Mouse (Mus musculus): ENCODE measurements at regions not wholly inside any gene's neighbourhood (a gene's known extent, or its start where the extent isn't known, plus 50 kb on each side); places are given as distances from the start of the nearest gene placed in this dataset.

DNA sequence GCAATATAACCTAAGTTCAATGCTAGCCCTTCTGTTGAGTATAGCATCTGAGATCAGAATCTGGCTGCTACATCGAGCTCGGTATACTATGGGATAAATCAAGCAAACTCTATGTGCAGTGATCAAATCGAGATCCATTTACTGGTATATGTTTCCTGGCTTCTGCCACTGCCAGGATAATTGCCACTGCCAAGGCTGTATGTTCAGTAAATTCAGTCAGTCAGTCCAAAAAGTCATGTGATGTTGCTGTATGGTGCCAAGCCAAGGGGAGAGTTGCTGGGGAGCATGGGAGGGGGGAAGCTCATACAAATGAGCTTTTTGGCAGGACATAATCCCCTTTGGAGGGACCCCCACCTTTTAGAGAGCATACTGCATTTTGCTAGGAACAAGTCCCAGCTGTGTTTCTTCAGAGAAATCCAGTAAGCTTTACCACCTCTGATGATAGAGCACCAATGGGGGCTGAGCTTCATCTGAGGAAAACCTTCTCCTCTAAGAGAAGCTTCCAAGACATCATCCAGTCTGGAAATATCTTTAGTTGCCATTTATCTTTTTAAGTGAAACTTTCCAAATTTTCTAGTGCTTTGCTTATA lies 389.3 kb upstream of the Plscr5 start:
- no peak for ATAC-seq (ENCODE audit: insufficient number of reproducible peaks, insufficient read depth, low FRiP score, low TSS enrichment)
- H3K4me1 ChIP-seq: no peaks in the 10 kb centered on the region
- no peaks in the 10 kb centered on the region for H3K9me3 ChIP-seq
- H3K27ac ChIP-seq: no peak overlapping the region
- 77% methylated on average over 3 of the region's 3 CpGs for WGBS
- no peaks in the 10 kb centered on the region for H3K36me3 ChIP-seq
- no peak overlapping the region for H3K9ac ChIP-seq
- H3K4me2 ChIP-seq (replicated peaks): no peak overlapping the region
- no peaks in the 10 kb centered on the region for H3K27me3 ChIP-seq
- no peak overlapping the region for H3K4me3 ChIP-seq

- 88% methylated on average over 4 of the region's 4 CpGs for WGBS
- no peak for ATAC-seq (ENCODE audit: insufficient number of reproducible peaks, insufficient read depth, low FRiP score, low TSS enrichment)
- Histone ChIP-seq H3K9ac (no peak overlapping the region), H3K4me2 (replicated peaks) (no peak overlapping the region), H3K4me3 (no peak overlapping the region), H3K27ac (no peak overlapping the region), H3K4me1 (no peaks in the 10 kb centered on the region), H3K36me3 (no peaks in the 10 kb centered on the region), H3K9me3 (no peaks in the 10 kb centered on the region), H3K27me3 (no peaks in the 10 kb centered on the region)
Measured at GRCm38 (mm10) chr9:91798837-91799225, 393.9 kb upstream of the Plscr5 start.

- WGBS: 82% methylated on average over 10 of the region's 10 CpGs
- Histone ChIP-seq H3K9ac (no peak overlapping the region), H3K9me3 (no peaks in the 10 kb centered on the region), H3K4me3 (no peak overlapping the region), H3K36me3 (no peaks in the 10 kb centered on the region), H3K4me1 (no peaks in the 10 kb centered on the region), H3K27me3 (no peaks in the 10 kb centered on the region), H3K4me2 (replicated peaks) (no peak overlapping the region), H3K27ac (no peak overlapping the region)
- no peak for ATAC-seq (ENCODE audit: insufficient number of reproducible peaks, insufficient read depth, low FRiP score, low TSS enrichment)
Measured at GRCm38 (mm10) chr9:91798171-91798836, 394.4 kb upstream of the Plscr5 start.

- H3K27me3 ChIP-seq: no peaks in the 10 kb centered on the region
- no peak overlapping the region for H3K4me3 ChIP-seq
- no peak overlapping the region for H3K4me2 ChIP-seq (replicated peaks)
- no peak overlapping the region for H3K27ac ChIP-seq
- no peaks in the 10 kb centered on the region for H3K36me3 ChIP-seq
- no peak for ATAC-seq (ENCODE audit: insufficient number of reproducible peaks, insufficient read depth, low FRiP score, low TSS enrichment)
- WGBS: 86% methylated on average over 4 of the region's 4 CpGs
- H3K4me1 ChIP-seq: no peaks in the 10 kb centered on the region
- H3K9ac ChIP-seq: no peak overlapping the region
- no peaks in the 10 kb centered on the region for H3K9me3 ChIP-seq
Measured at GRCm38 (mm10) chr9:91796976-91797375, 395.8 kb upstream of the Plscr5 start.

DNA sequence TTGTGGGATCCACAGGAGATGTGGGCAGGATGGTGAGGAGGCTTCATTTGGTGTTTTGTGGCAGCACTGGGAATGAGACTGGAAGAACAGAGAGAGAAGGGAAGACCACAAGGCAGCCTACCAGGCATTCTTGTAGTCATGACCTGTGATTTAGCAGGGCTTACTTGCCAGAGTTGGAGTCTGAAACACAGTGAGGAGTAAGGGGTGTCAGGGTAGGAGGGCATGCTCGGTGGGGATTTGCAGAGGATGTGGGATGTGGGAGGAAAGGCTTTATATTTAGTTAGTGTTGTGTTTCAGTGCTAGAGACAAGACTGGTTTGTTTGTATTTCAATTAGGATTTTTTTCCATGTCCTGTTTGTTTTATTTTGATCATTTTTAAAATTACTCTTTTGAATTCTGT lies 387.3 kb upstream of the Zic1 start:
- no peaks in the 10 kb centered on the region for H3K4me1 ChIP-seq
- no peaks in the 10 kb centered on the region for H3K27me3 ChIP-seq
- H3K27ac ChIP-seq: no peak overlapping the region
- H3K9ac ChIP-seq: no peak overlapping the region
- H3K4me3 ChIP-seq: no peak overlapping the region
- no peak for ATAC-seq (ENCODE audit: insufficient number of reproducible peaks, insufficient read depth, low FRiP score, low TSS enrichment)
- H3K36me3 ChIP-seq: no peaks in the 10 kb centered on the region
- WGBS: 62% methylated on average over 1 of the region's 1 CpGs
- H3K9me3 ChIP-seq: no peaks in the 10 kb centered on the region
- no peak overlapping the region for H3K4me2 ChIP-seq (replicated peaks)

- 88% methylated on average over 5 of the region's 5 CpGs for WGBS
- ATAC-seq (ENCODE audit: insufficient number of reproducible peaks, insufficient read depth, low FRiP score, low TSS enrichment): no peak
Measured at GRCm38 (mm10) chr9:91711106-91711505, 345.5 kb upstream of the Zic1 start.

DNA sequence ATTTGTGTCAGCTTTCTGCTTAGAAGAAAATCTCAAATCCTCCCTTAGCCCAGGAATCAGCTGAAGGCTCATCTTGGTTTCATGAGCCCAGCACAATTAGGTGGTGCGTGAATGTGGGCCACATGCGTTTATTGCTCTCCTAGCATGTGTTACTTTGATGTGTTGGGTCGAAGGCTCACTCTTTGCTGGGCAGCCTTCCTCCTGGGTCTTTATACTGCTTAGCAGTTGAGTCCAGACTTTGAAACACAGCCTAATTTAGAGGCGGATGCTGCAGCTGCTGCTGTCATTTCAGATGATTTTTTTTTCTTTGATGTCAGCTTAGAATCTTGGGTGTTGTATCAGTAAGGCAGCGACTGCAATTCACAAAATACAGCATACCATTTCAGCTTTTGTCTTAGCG lies 315.2 kb upstream of the Zic1 start:
- WGBS: 66% methylated on average over 6 of the region's 6 CpGs
- ATAC-seq (ENCODE audit: insufficient number of reproducible peaks, insufficient read depth, low FRiP score, low TSS enrichment): no peak

More at GRCm38 (mm10) chr9:91711106-91711505, 345.5 kb upstream of the Zic1 start:
- no peak overlapping the region for H3K4me2 ChIP-seq (replicated peaks)
- no peak overlapping the region for H3K9ac ChIP-seq
- H3K36me3 ChIP-seq: no peaks in the 10 kb centered on the region
- H3K4me3 ChIP-seq: no peak overlapping the region
- no peaks in the 10 kb centered on the region for H3K4me1 ChIP-seq
- H3K27ac ChIP-seq: no peak overlapping the region
- H3K27me3 ChIP-seq: no peaks in the 10 kb centered on the region
- H3K9me3 ChIP-seq: no peaks in the 10 kb centered on the region

GRCm38 (mm10) chr9:91666667-91667066 lies 301.1 kb upstream of the Zic1 start:
- no peaks in the 10 kb centered on the region for H3K4me1 ChIP-seq
- H3K9ac ChIP-seq: no peak overlapping the region
- H3K4me3 ChIP-seq: no peak overlapping the region
- no peaks in the 10 kb centered on the region for H3K27me3 ChIP-seq
- H3K36me3 ChIP-seq: no peaks in the 10 kb centered on the region
- no peak overlapping the region for H3K27ac ChIP-seq
- ATAC-seq (ENCODE audit: insufficient number of reproducible peaks, insufficient read depth, low FRiP score, low TSS enrichment): no peak
- no peaks in the 10 kb centered on the region for H3K9me3 ChIP-seq
- WGBS: 55% methylated on average over 1 of the region's 1 CpGs
- H3K4me2 ChIP-seq (replicated peaks): no peak overlapping the region

More for the DNA sequence above, 315.2 kb upstream of the Zic1 start:
- Histone ChIP-seq H3K9ac (no peak overlapping the region), H3K36me3 (no peaks in the 10 kb centered on the region), H3K4me1 (no peaks in the 10 kb centered on the region), H3K4me3 (no peak overlapping the region), H3K4me2 (replicated peaks) (no peak overlapping the region), H3K27me3 (no peaks in the 10 kb centered on the region), H3K27ac (no peak overlapping the region), H3K9me3 (no peaks in the 10 kb centered on the region)

DNA sequence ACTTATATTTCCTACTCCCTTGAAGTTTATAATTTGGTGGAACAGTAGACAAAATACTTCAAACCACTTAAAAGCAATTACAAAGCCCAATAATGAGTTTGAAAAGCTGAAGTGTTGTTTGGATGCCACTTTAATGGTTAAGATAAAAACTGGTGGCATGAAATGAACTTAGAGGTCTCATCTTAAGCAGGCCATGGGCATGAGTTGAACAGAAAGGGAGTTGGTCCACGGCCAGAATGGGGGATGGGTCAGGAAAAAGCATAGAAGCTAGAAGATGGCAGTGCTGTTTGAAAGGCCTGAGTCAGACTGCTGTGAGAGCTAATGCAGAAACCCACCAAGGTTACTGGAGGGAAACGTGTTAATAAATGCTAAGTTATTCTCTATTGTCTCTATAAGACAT lies 294.5 kb upstream of the Zic1 start:
- WGBS: 72% methylated on average over 2 of the region's 2 CpGs
- no peak overlapping the region for H3K9ac ChIP-seq

GRCm38 (mm10) chr9:91654071-91654470 lies 288.5 kb upstream of the Zic1 start:
- Histone ChIP-seq H3K9me3 (no peaks in the 10 kb centered on the region), H3K27me3 (no peaks in the 10 kb centered on the region), H3K4me1 (no peaks in the 10 kb centered on the region), H3K4me2 (replicated peaks) (no peak overlapping the region), H3K36me3 (no peaks in the 10 kb centered on the region), H3K4me3 (no peak overlapping the region), H3K27ac (no peak overlapping the region), H3K9ac (no peak overlapping the region)
- WGBS: 44% methylated on average over 4 of the region's 4 CpGs
- no peak for ATAC-seq (ENCODE audit: insufficient number of reproducible peaks, insufficient read depth, low FRiP score, low TSS enrichment)

More for the DNA sequence above, 294.5 kb upstream of the Zic1 start:
- ATAC-seq (ENCODE audit: insufficient number of reproducible peaks, insufficient read depth, low FRiP score, low TSS enrichment): no peak
- no peak overlapping the region for H3K27ac ChIP-seq
- H3K36me3 ChIP-seq: no peaks in the 10 kb centered on the region
- no peak overlapping the region for H3K4me2 ChIP-seq (replicated peaks)
- H3K4me1 ChIP-seq: no peaks in the 10 kb centered on the region
- H3K27me3 ChIP-seq: no peaks in the 10 kb centered on the region
- H3K9me3 ChIP-seq: no peaks in the 10 kb centered on the region
- no peak overlapping the region for H3K4me3 ChIP-seq

GRCm38 (mm10) chr9:91652384-91653100 lies 286.9 kb upstream of the Zic1 start:
- H3K27ac ChIP-seq: no peak overlapping the region
- no peak overlapping the region for H3K9ac ChIP-seq
- ATAC-seq (ENCODE audit: insufficient number of reproducible peaks, insufficient read depth, low FRiP score, low TSS enrichment): no peak
- H3K4me2 ChIP-seq (replicated peaks): no peak overlapping the region
- H3K27me3 ChIP-seq: no peaks in the 10 kb centered on the region
- WGBS: 59% methylated on average over 8 of the region's 8 CpGs
- H3K36me3 ChIP-seq: no peaks in the 10 kb centered on the region
- no peaks in the 10 kb centered on the region for H3K4me1 ChIP-seq
- no peaks in the 10 kb centered on the region for H3K9me3 ChIP-seq
- no peak overlapping the region for H3K4me3 ChIP-seq

DNA sequence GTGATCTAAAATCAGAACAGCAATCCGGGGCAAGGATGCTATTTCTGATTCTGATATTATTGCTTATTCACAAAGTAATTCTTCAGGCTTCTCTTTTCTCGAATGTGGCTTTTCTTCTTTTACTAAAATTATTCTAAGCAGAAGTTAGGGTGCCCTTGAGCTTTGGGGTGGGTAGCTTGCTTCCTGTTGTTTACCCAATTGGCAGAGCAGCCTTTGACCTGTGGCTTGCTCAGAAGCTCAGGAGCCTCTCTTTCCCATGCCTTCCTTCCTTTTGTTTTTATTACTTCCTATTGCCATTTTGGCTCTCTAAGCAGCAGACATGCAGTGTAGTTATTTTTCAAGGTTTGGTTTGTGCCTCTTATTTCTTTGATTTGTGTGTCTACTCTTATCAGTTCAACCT lies 244.8 kb upstream of the Zic1 start:
- H3K27me3 ChIP-seq: no peaks in the 10 kb centered on the region
- WGBS: 75% methylated on average over 2 of the region's 2 CpGs

More for the DNA sequence above, 244.8 kb upstream of the Zic1 start:
- Histone ChIP-seq H3K9ac (no peak overlapping the region), H3K4me2 (replicated peaks) (no peak overlapping the region), H3K36me3 (no peaks in the 10 kb centered on the region), H3K4me3 (no peak overlapping the region), H3K4me1 (no peaks in the 10 kb centered on the region), H3K27ac (no peak overlapping the region), H3K9me3 (no peaks in the 10 kb centered on the region)
- no peak for ATAC-seq (ENCODE audit: insufficient number of reproducible peaks, insufficient read depth, low FRiP score, low TSS enrichment)
